Mouse (Mus musculus) layer of hippocampus, adult 8-10 months (tissue): ENCODE data around the gene Rbbp4. TPM values are rescaled to one million over a fixed set of nuclear protein-coding genes. Genes with fewer than 3 reads are reported as not detected.

ENCODE experiments used
- DNase-seq, 2 experiments: peaks; one replicate each; pipeline ENCODE4 v3.0.0; 2022; ENCODE audit warnings: low spot score in 2 of 2
- total RNA-seq, 4 experiments: library from RNA; stranded (reverse); gene quantifications; 2 replicates each; pipeline ENCODE4 v1.2.4; 2022

The Rbbp4 gene
- total RNA-seq, 4 experiments from 2014 or later = 114 to 129 (median 116) TPM

GRCm38 (mm10) chr4:129353176-129353575, 18.0 kb upstream of the Rbbp4 start:
- DNase-seq = no peak

GRCm38 (mm10) chr4:129351111-129351510, 15.9 kb upstream of the Rbbp4 start:
- peak; percentile 48 to 61 for DNase-seq

GRCm38 (mm10) chr4:129350644-129351043, 15.5 kb upstream of the Rbbp4 start:
- DNase-seq = peak; percentile 23 to 66

- peak; percentile 50 to 54 for DNase-seq
Observed at GRCm38 (mm10) chr4:129346481-129347154, 11.4 kb upstream of the Rbbp4 start.

GRCm38 (mm10) chr4:129342705-129343104, 7.5 kb upstream of the Rbbp4 start:
- no peak for DNase-seq

GRCm38 (mm10) chr4:129341888-129342287, 6.7 kb upstream of the Rbbp4 start:
- no peak for DNase-seq

GRCm38 (mm10) chr4:129339743-129340142, 4.6 kb upstream of the Rbbp4 start:
- DNase-seq = no peak

- no peak for DNase-seq
Observed at GRCm38 (mm10) chr4:129336291-129336690, 1.1 kb upstream of the Rbbp4 start.

GRCm38 (mm10) chr4:129334677-129335215, 424 bp downstream of the Rbbp4 start:
- DNase-seq = peak in 1 of 2 experiments; percentile 29

- no peak for DNase-seq
Observed at GRCm38 (mm10) chr4:129332846-129333245, 2.3 kb downstream of the Rbbp4 start.

GRCm38 (mm10) chr4:129326191-129326590, 9.0 kb downstream of the Rbbp4 start:
- DNase-seq = no peak

- no peak for DNase-seq
Observed at GRCm38 (mm10) chr4:129324756-129325155, 10.4 kb downstream of the Rbbp4 start.

- DNase-seq = no peak
Observed at GRCm38 (mm10) chr4:129323491-129323890, 11.7 kb downstream of the Rbbp4 start.

GRCm38 (mm10) chr4:129322042-129322441, 13.1 kb downstream of the Rbbp4 start:
- no peak for DNase-seq

GRCm38 (mm10) chr4:129320876-129321275, 14.3 kb downstream of the Rbbp4 start:
- no peak for DNase-seq

- DNase-seq = no peak
Observed at GRCm38 (mm10) chr4:129313886-129314285, 21.3 kb downstream of the Rbbp4 start.

- DNase-seq = no peak
Observed at GRCm38 (mm10) chr4:129307936-129308335, 27.2 kb downstream of the Rbbp4 start.

- no peak for DNase-seq
Observed at GRCm38 (mm10) chr4:129304306-129304705, 30.9 kb downstream of the Rbbp4 start.

GRCm38 (mm10) chr4:129303816-129304215, 31.4 kb downstream of the Rbbp4 start:
- DNase-seq = no peak

GRCm38 (mm10) chr4:129303401-129303800, 31.8 kb downstream of the Rbbp4 start:
- no peak for DNase-seq

GRCm38 (mm10) chr4:129299121-129299520, 36.0 kb downstream of the Rbbp4 start:
- DNase-seq = no peak

GRCm38 (mm10) chr4:129297724-129298123, 37.4 kb downstream of the Rbbp4 start:
- DNase-seq = no peak

GRCm38 (mm10) chr4:129296066-129296465, 39.1 kb downstream of the Rbbp4 start:
- DNase-seq = no peak
